16 mouse cellular contexts compared by ENCODE assay signal in genomic region chr12:57891556-57891955, GRCm38 (mm10).
"Had no signal": no experiment of that assay in that cellular context is flagged by ENCODE, and none has a peak within 500 bp of the region (broad histone marks: within the 10 kb centered on the region; RNA-seq: fewer than 3 reads in every experiment).

No protein-coding gene starts in this region.

- H3K9ac ChIP-seq: liver, embryonic 14.5 days; lung, embryonic 14.5 days; midbrain, embryonic 12.5 days; neural tube, embryonic 12.5 days had no signal

- H3K4me3 ChIP-seq: midbrain, embryonic 10.5 days; midbrain, embryonic 12.5 days; neural tube, embryonic 12.5 days had no signal

- H3K27ac ChIP-seq: liver, embryonic 14.5 days; midbrain, embryonic 10.5 days; midbrain, embryonic 12.5 days; neural tube, embryonic 12.5 days had no signal

- ATAC-seq: midbrain, embryonic 16.5 days had no signal

- H3K4me1 ChIP-seq: midbrain, embryonic 10.5 days; midbrain, embryonic 12.5 days; neural tube, embryonic 12.5 days had no signal

- H3K36me3 ChIP-seq: midbrain, embryonic 10.5 days; midbrain, embryonic 12.5 days; neural tube, embryonic 12.5 days had no signal

- DNase-seq: lung, adult 18-20 months; lung, embryonic 14.5 days; lung, postnatal 10 days; lung, postnatal 4 days; midbrain, embryonic 14.5 days; right cerebral cortex, postnatal 14 days; right cerebral cortex, postnatal 4 days; spleen, adult 18-20 months; thymus, adult 18-20 months; thymus, postnatal 14 days; thymus, postnatal 36 days had no signal

- H3K9me3 ChIP-seq: midbrain, embryonic 10.5 days; neural tube, embryonic 12.5 days had no signal

- H3K4me2 ChIP-seq: lung, embryonic 14.5 days; midbrain, embryonic 12.5 days; neural tube, embryonic 12.5 days had no signal

- H3K27me3 ChIP-seq: midbrain, embryonic 12.5 days; neural tube, embryonic 12.5 days had no signal
